Mouse (Mus musculus): ENCODE data around the gene Mkrn2.

Mkrn2 gene

GRCm38 (mm10) chr6:115601715-115602523, at the start of gene Mkrn2:
Gene Mkrn2 (plus strand): TSS chr6:115601902.
- in situ Hi-C loops (cut with MseI, MboI): no loop called here

GRCm38 (mm10) chr6:115555485-115555884, 46.2 kb upstream of the Mkrn2 start:
- in situ Hi-C loops (cut with MseI, MboI): no loop called here

GRCm38 (mm10) chr6:115558176-115558575, 43.5 kb upstream of the Mkrn2 start:
- in situ Hi-C loops (cut with MseI, MboI): no loop called here

GRCm38 (mm10) chr6:115559651-115560632, 41.8 kb upstream of the Mkrn2 start:
- in situ Hi-C loops (cut with MseI, MboI): no loop called here

GRCm38 (mm10) chr6:115565479-115566045, 36.1 kb upstream of the Mkrn2 start:
- in situ Hi-C loops (cut with MseI, MboI): no loop called here

- in situ Hi-C loops (cut with MseI, MboI): no loop called here
Observed at GRCm38 (mm10) chr6:115574171-115574570, 27.5 kb upstream of the Mkrn2 start.

- in situ Hi-C loops (cut with MseI, MboI): no loop called here
Observed at GRCm38 (mm10) chr6:115577407-115577806, 24.3 kb upstream of the Mkrn2 start.

GRCm38 (mm10) chr6:115577941-115578340, 23.8 kb upstream of the Mkrn2 start:
- in situ Hi-C loops (cut with MseI, MboI): no loop called here

GRCm38 (mm10) chr6:115580810-115581209, 20.9 kb upstream of the Mkrn2 start:
- in situ Hi-C loops (cut with MseI, MboI): no loop called here

GRCm38 (mm10) chr6:115582328-115583115, 19.2 kb upstream of the Mkrn2 start:
- in situ Hi-C loops (cut with MseI, MboI): no loop called here

GRCm38 (mm10) chr6:115583430-115584125, 18.1 kb upstream of the Mkrn2 start:
- in situ Hi-C loops (cut with MseI, MboI): no loop called here

GRCm38 (mm10) chr6:115584176-115584575, 17.5 kb upstream of the Mkrn2 start:
- in situ Hi-C loops (cut with MseI, MboI): no loop called here

- in situ Hi-C loops (cut with MseI, MboI): no loop called here
Observed at GRCm38 (mm10) chr6:115586321-115586720, 15.4 kb upstream of the Mkrn2 start.

GRCm38 (mm10) chr6:115591692-115592359, 9.9 kb upstream of the Mkrn2 start:
- in situ Hi-C loops (cut with MseI, MboI): no loop called here

- in situ Hi-C loops (cut with MseI, MboI): no loop called here
Observed at GRCm38 (mm10) chr6:115592458-115592857, 9.2 kb upstream of the Mkrn2 start, which contains the start of gene Mkrn2os. Gene Mkrn2os (minus strand): TSS chr6:115592576.

- in situ Hi-C loops (cut with MseI, MboI): no loop called here
Observed at GRCm38 (mm10) chr6:115593252-115593651, 8.4 kb upstream of the Mkrn2 start.

- in situ Hi-C loops (cut with MseI, MboI): no loop called here
Observed at GRCm38 (mm10) chr6:115594463-115594862, 7.2 kb upstream of the Mkrn2 start.

GRCm38 (mm10) chr6:115595667-115596066, 6.0 kb upstream of the Mkrn2 start:
- in situ Hi-C loops (cut with MseI, MboI): no loop called here

GRCm38 (mm10) chr6:115601322-115601714, 384 bp upstream of the Mkrn2 start:
- in situ Hi-C loops (cut with MseI, MboI): no loop called here

GRCm38 (mm10) chr6:115606461-115606860, 4.8 kb downstream of the Mkrn2 start:
- in situ Hi-C loops (cut with MseI, MboI): no loop called here

Measured in mouse trophoblast stem cell (cell line).